Mouse (Mus musculus) CH12.LX (cell line): ENCODE measurements around the gene Blzf1. TPM values are rescaled to one million over a fixed set of nuclear protein-coding genes. Genes with fewer than 3 reads are reported as not detected.

ENCODE experiments used
- DNase-seq: peaks from one replicate; pipeline ENCODE4 v3.0.0-alpha.2; 2013; ENCODE audit errors: extremely low read depth
- H3K27ac ChIP-seq: 2 replicates; pipeline ENCODE4 v1.5.1; 2012; ENCODE audit warnings: low read depth, mild to moderate bottlenecking, control low read depth, moderate library complexity; ENCODE audit not compliant: insufficient read depth
- H3K27me3 ChIP-seq: replicated peaks from 2 replicates; pipeline ENCODE3; 2012; ENCODE audit warnings: inconsistent platforms
- H3K36me3 ChIP-seq, 2 experiments: replicated peaks in 1 of 2; 2 replicates each; pipeline versions ENCODE3 to v1.6.1; 2012; ENCODE audit warnings: inconsistent platforms in 1 of 2, low read length in 1 of 2, mild to moderate bottlenecking in 1 of 2, mixed read lengths in 1 of 2, moderate library complexity in 1 of 2; ENCODE audit not compliant: control insufficient read depth in 1 of 2, insufficient read depth in 1 of 2
- H3K4me1 ChIP-seq, 2 experiments: 2 replicates each; pipeline ENCODE4 v1.6.1; 2012; ENCODE audit warnings: inconsistent platforms in 1 of 2, moderate library complexity in 1 of 2; ENCODE audit not compliant: insufficient read depth in 2 of 2, control insufficient read depth in 1 of 2
- H3K4me2 ChIP-seq: 2 replicates; pipeline ENCODE4 v1.6.1; 2012; ENCODE audit warnings: low read depth, mild to moderate bottlenecking, control low read depth; ENCODE audit not compliant: poor library complexity, insufficient read depth, severe bottlenecking
- H3K4me3 ChIP-seq, 3 experiments: fragments of 150-350 bp in 1 of 3; sonication (generic) in 1 of 3; replicated peaks in 1 of 3; 2 replicates each; pipeline versions ENCODE3 to v1.5.1; 2011 to 2012; ENCODE audit warnings: low read depth in 2 of 3, low read length in 2 of 3, mild to moderate bottlenecking in 2 of 3, moderate library complexity in 2 of 3, control low read depth in 1 of 3, improper control_type of control experiment in 1 of 3, inconsistent platforms in 1 of 3, mixed read lengths in 1 of 3; ENCODE audit not compliant: poor library complexity in 1 of 3
- H3K79me2 ChIP-seq: replicated peaks from 2 replicates; pipeline ENCODE4 v1.6.1; 2012; ENCODE audit warnings: mild to moderate bottlenecking, moderate library complexity; ENCODE audit not compliant: control insufficient read depth, poor library complexity, insufficient read depth, severe bottlenecking; ENCODE audit errors: extremely low read depth
- H3K9ac ChIP-seq: 2 replicates; pipeline ENCODE4 v1.6.1; 2012; ENCODE audit warnings: low read depth, mild to moderate bottlenecking, control low read depth, moderate library complexity; ENCODE audit not compliant: insufficient read depth
- H3K9me3 ChIP-seq: replicated peaks from 2 replicates; pipeline ENCODE3; 2012; ENCODE audit warnings: low read length, inconsistent platforms, mixed read lengths
- BHLHE40 ChIP-seq: IDR thresholded peaks from 2 replicates; pipeline ENCODE4 v1.6.1; 2011; ENCODE audit warnings: mild to moderate bottlenecking, low read depth, low read length, improper control_type of control experiment
- CHD1 ChIP-seq: IDR thresholded peaks from 2 replicates; pipeline ENCODE4 v1.6.1; 2012; ENCODE audit warnings: low read depth, low read length, improper control_type of control experiment, inconsistent platforms
- CHD2 ChIP-seq: IDR thresholded peaks from 2 replicates; pipeline ENCODE4 v1.6.1; 2011; ENCODE audit warnings: low read length, improper control_type of control experiment
- E2F4 ChIP-seq: IDR thresholded peaks from 2 replicates; pipeline ENCODE4 v1.6.1; 2011; ENCODE audit warnings: low read depth, low read length, improper control_type of control experiment; ENCODE audit not compliant: insufficient replicate concordance
- EP300 ChIP-seq: IDR thresholded peaks from 2 replicates; pipeline ENCODE4 v1.6.1; 2011; ENCODE audit warnings: low read length, improper control_type of control experiment
- HCFC1 ChIP-seq: IDR thresholded peaks from 2 replicates; pipeline ENCODE4 v1.6.1; 2012; ENCODE audit warnings: low read depth, mild to moderate bottlenecking, inconsistent platforms, low read length, improper control_type of control experiment
- IRF4 ChIP-seq: IDR thresholded peaks from 2 replicates; pipeline ENCODE4 v1.6.1; 2014; ENCODE audit warnings: low read depth, mild to moderate bottlenecking, inconsistent platforms, low read length, improper control_type of control experiment
- JUN ChIP-seq: IDR thresholded peaks from 2 replicates; pipeline ENCODE4 v1.6.1; 2011; ENCODE audit warnings: low read depth, mild to moderate bottlenecking, low read length, improper control_type of control experiment, moderate library complexity; ENCODE audit not compliant: insufficient read depth
- JUND ChIP-seq: conservative IDR thresholded peaks from 2 replicates; pipeline ENCODE4 v1.6.1; 2011; ENCODE audit warnings: low read depth, low read length, improper control_type of control experiment
- MAZ ChIP-seq: IDR thresholded peaks from 2 replicates; pipeline ENCODE4 v1.6.1; 2012; ENCODE audit warnings: low read depth, mild to moderate bottlenecking, inconsistent platforms, low read length, improper control_type of control experiment, moderate library complexity
- MEF2A ChIP-seq: IDR thresholded peaks from 2 replicates; pipeline ENCODE4 v1.6.1; 2014; ENCODE audit warnings: low read depth, mild to moderate bottlenecking, inconsistent platforms, low read length, improper control_type of control experiment, borderline replicate concordance
- MYC ChIP-seq: IDR thresholded peaks from 2 replicates; pipeline ENCODE4 v1.6.1; 2011; ENCODE audit warnings: low read depth, mild to moderate bottlenecking, improper control_type of control experiment, low read length
- POLR2AphosphoS2 ChIP-seq: IDR thresholded peaks from 2 replicates; pipeline ENCODE4 v1.6.1; 2011; ENCODE audit warnings: low read depth, low read length, improper control_type of control experiment
- RAD21 ChIP-seq: IDR thresholded peaks from 2 replicates; pipeline ENCODE4 v1.6.1; 2011; ENCODE audit warnings: low read depth, mild to moderate bottlenecking, low read length, improper control_type of control experiment, moderate library complexity
- RCOR1 ChIP-seq: conservative IDR thresholded peaks from 2 replicates; pipeline ENCODE4 v1.6.1; 2012; ENCODE audit warnings: low read depth, mild to moderate bottlenecking, inconsistent platforms, low read length, improper control_type of control experiment
- SMC3 ChIP-seq: IDR thresholded peaks from 2 replicates; pipeline ENCODE4 v1.6.1; 2011; ENCODE audit warnings: low read depth, low read length, improper control_type of control experiment
- TCF12 ChIP-seq: IDR thresholded peaks from 2 replicates; pipeline ENCODE4 v1.6.1; 2014; ENCODE audit warnings: low read depth, mild to moderate bottlenecking, inconsistent platforms, low read length, improper control_type of control experiment
- USF1 ChIP-seq: IDR thresholded peaks from 2 replicates; pipeline ENCODE4 v1.6.1; 2014; ENCODE audit warnings: low read depth, mild to moderate bottlenecking, inconsistent platforms, low read length, improper control_type of control experiment
- USF2 ChIP-seq: conservative IDR thresholded peaks from 2 replicates; pipeline ENCODE4 v1.6.1; 2011; ENCODE audit warnings: low read depth, low read length, improper control_type of control experiment
- ZKSCAN1 ChIP-seq: IDR thresholded peaks from 2 replicates; pipeline ENCODE4 v1.6.1; 2012; ENCODE audit warnings: low read depth, inconsistent platforms, low read length, improper control_type of control experiment, borderline replicate concordance
- ZNF384 ChIP-seq: IDR thresholded peaks from 2 replicates; pipeline ENCODE4 v1.6.1; 2012; ENCODE audit warnings: low read depth, low read length, improper control_type of control experiment, inconsistent platforms
- dilution Hi-C: fragments of 300-500 bp; cut with MboI; formaldehyde crosslinking; loops from 2 replicates; pipeline ENCODE4 v1.14.3; 2020; ENCODE audit warnings: low sequenced_read_pairs; ENCODE audit not compliant: extremely low pct_unique_long_range_greater_than_20kb, extremely low pct_ligation_motif_present
- in situ Hi-C: fragments of 300-500 bp; cut with MboI; formaldehyde crosslinking; loops from 3 replicates; pipeline ENCODE4 v1.14.3; 2019; ENCODE audit warnings: low sequenced_read_pairs, low pct_ligation_motif_present, low pct_unique_long_range_greater_than_20kb, mixed read lengths
- polyA plus RNA-seq: library from polyadenylated mRNA; unstranded; fragments of >175 nt; gene quantifications from 2 replicates; pipeline ENCODE4 v1.2.1, GENCODE M21; 2012; ENCODE audit warnings: low read depth; ENCODE audit not compliant: insufficient read length
- total RNA-seq, 2 experiments: library from RNA; depleted of rRNA; stranded (reverse); fragments of 300-350 nt in 1 of 2; fragments of >200 nt in 1 of 2; gene quantifications; 2 replicates each; pipeline ENCODE4 v1.2.3; 2012 to 2014

The Blzf1 gene
- total and polyA plus RNA-seq, 3 experiments: 13.7 to 22.2 (median 18.8) TPM

DNA sequence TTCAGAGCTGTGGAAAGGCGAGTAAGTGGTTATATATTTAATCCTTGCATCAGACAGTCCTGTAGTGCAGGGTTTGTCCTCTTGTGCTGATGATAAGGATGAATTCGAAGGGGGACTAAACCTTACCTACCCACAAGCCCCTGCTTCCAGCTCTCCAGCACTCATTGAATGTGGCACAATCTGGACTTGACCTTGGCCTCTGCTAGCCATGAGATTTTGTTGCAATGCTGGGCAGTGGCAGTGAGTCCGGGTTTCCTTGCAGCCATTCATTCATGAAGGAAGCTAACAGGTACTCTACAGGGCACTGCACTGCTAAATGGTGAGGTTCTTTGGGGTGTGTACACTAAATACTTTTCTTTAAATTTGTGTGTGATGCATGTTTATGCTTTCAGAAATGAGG, 52.5 kb downstream of the Blzf1 start:
- dilution Hi-C loops (no loop called here), in situ Hi-C loops (no loop called here)
- Histone ChIP-seq H3K9ac (no peak overlapping the region), H3K27me3 (no peaks in the 10 kb centered on the region), H3K27ac (no peak overlapping the region), H3K79me2 (peaks cover 41% of the 10 kb centered on the region), H3K9me3 (no peaks in the 10 kb centered on the region), H3K4me1 (peaks cover 3 to 24% of the 10 kb centered on the region in 2 experiments; a peak in 3 of 4 replicates)
- no peak for DNase-seq
- TF ChIP-seq MYC (no peak), RAD21 (no peak), EP300 (no peak), SMC3 (no peak), POLR2AphosphoS2 (no peak)
- TF ChIP-seq, all 38 proteins: peak for 0
- no peak overlapping the region for H3K4me2 ChIP-seq
- H3K4me3 ChIP-seq: no peak overlapping the region
- H3K36me3 ChIP-seq: peaks cover 20 to 48% of the 10 kb centered on the region in 2 experiments

DNA sequence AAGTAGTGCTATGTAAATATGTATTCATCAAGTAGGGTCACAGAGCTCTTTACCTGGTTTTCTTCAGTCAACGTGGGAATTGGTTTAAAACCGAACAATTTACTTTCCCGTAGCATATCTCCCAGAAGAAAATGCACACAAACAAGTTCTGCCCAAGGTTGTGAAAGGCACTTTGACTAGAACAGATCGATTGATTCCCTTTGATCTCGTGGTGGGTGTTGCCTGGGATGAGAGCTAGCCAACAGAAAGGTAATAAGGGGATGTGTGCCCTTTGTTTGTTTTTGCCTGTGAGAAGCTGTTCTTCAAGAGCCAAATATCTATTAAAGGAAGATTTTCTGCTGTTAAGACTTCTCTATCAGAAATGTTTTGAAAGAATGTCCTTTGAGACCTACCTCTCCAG, 54.7 kb downstream of the Blzf1 start:
- no peak for TF ChIP-seq ZNF384
- TF ChIP-seq MAZ: no peak
- no peak for TF ChIP-seq HCFC1
- TF ChIP-seq RAD21: no peak
- no peak for TF ChIP-seq E2F4
- TF ChIP-seq TCF12: no peak
- TF ChIP-seq EP300: no peak
- no peak for TF ChIP-seq JUN
- no peak for TF ChIP-seq CHD2
- no peak for TF ChIP-seq POLR2AphosphoS2
- TF ChIP-seq, all 38 proteins: peak for 0
- Histone ChIP-seq H3K4me1 (peaks cover 5 to 27% of the 10 kb centered on the region in 2 experiments), H3K36me3 (peaks cover 9 to 32% of the 10 kb centered on the region in 2 experiments), H3K27me3 (no peaks in the 10 kb centered on the region), H3K27ac (no peak overlapping the region), H3K9me3 (no peaks in the 10 kb centered on the region), H3K9ac (no peak overlapping the region), H3K4me3 (no peak overlapping the region), H3K4me2 (no peak overlapping the region), H3K79me2 (peaks cover 45% of the 10 kb centered on the region)
- no peak for DNase-seq
- in situ Hi-C loops: no loop called here
- dilution Hi-C loops: no loop called here

DNA sequence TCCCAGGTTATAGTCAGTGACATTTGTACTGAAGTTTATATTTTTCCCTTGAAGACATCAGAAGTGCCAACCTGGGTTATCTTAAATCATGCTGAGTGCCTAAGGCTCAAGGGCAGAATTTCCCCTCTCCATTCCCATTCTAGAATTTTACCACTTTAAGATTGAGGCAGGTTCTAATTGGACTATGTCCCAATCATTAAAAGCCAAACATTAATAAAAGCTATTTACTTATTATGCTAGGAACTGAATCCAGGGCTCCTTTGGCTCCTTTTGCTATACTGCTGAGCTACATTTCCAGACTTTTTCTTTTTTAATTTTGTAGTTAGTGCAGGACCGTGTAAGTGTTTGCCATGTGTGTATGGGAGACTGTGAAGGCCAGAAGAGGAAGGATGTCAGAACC, 55.9 kb downstream of the Blzf1 start:
- Histone ChIP-seq H3K36me3 (peaks cover 0 to 21% of the 10 kb centered on the region in 2 experiments), H3K9me3 (no peaks in the 10 kb centered on the region), H3K27me3 (no peaks in the 10 kb centered on the region), H3K4me1 (peaks cover 5 to 30% of the 10 kb centered on the region in 2 experiments), H3K9ac (no peak overlapping the region), H3K4me3 (no peak overlapping the region), H3K79me2 (peaks cover 45% of the 10 kb centered on the region), H3K4me2 (peak overlapping the region; percentile 60; the same call in 1 of the 2 replicates), H3K27ac (no peak overlapping the region)
- no peak for DNase-seq
- in situ Hi-C loops (no loop called here), dilution Hi-C loops (no loop called here)
- no peak for TF ChIP-seq TCF12
- TF ChIP-seq USF2: no peak
- TF ChIP-seq ZKSCAN1: no peak
- no peak for TF ChIP-seq MEF2A
- no peak for TF ChIP-seq USF1
- no peak for TF ChIP-seq EP300
- no peak for TF ChIP-seq JUND
- no peak for TF ChIP-seq RAD21
- TF ChIP-seq RCOR1: no peak
- TF ChIP-seq IRF4: no peak
- TF ChIP-seq CHD1: no peak
- TF ChIP-seq BHLHE40: no peak
